ENCODE assay signal across 9 mouse cellular contexts in genomic region chr3:51907113-51907860, GRCm38 (mm10).
A peak's percentile ranks its signal among the peaks of the same experiment; 100 is the strongest.
DNase-seq lines count a peak whose midpoint lies in the region; ATAC-seq and TF ChIP-seq lines count a peak whose summit lies in the region.
"Had no signal": no experiment of that assay in that cellular context is flagged by ENCODE, and none has a peak within 500 bp of the region (broad histone marks: within the 10 kb centered on the region; RNA-seq: fewer than 3 reads in every experiment).

No protein-coding gene starts in this region.

- WGBS in forebrain, embryonic 11.5 days, result 23% methylated on average over 10 of the region's 10 CpGs
- WGBS in forebrain, postnatal 0 days, result 39% methylated on average over 10 of the region's 10 CpGs
- WGBS in kidney, embryonic 16.5 days, result 77% methylated on average over 10 of the region's 10 CpGs
- 54% methylated on average over 10 of the region's 10 CpGs for WGBS in intestine, postnatal 0 days
- WGBS in cerebellum, adult 2 months, result 77% methylated on average over 10 of the region's 10 CpGs

- no peaks in the 10 kb centered on the region for H3K27me3 ChIP-seq in forebrain, embryonic 11.5 days (ENCODE audit: control insufficient read depth, insufficient read depth, low read length)
- no peaks in the 10 kb centered on the region for H3K27me3 ChIP-seq in forebrain, postnatal 0 days (ENCODE audit: insufficient read depth, low read length)
- no peaks in the 10 kb centered on the region for H3K27me3 ChIP-seq in kidney, embryonic 16.5 days (ENCODE audit: insufficient read depth, low read length)
- no peaks in the 10 kb centered on the region for H3K27me3 ChIP-seq in intestine, postnatal 0 days (replicated peaks; ENCODE audit: control insufficient read depth, insufficient read depth, low read length)
- no peaks in the 10 kb centered on the region for H3K27me3 ChIP-seq in cerebellum, adult 2 months (ENCODE audit: control insufficient read depth, insufficient read depth, low read length)

- no peak overlapping the region for H3K9ac ChIP-seq in forebrain, embryonic 11.5 days (ENCODE audit: low read length)
- no peak overlapping the region for H3K9ac ChIP-seq in forebrain, postnatal 0 days
- H3K9ac ChIP-seq in kidney, embryonic 16.5 days (replicated peaks; ENCODE audit: low read length), result no peak overlapping the region
- no peak overlapping the region for H3K9ac ChIP-seq in intestine, postnatal 0 days (ENCODE audit: low read depth, low read length)

- peak; percentile 60 for ATAC-seq in forebrain, embryonic 11.5 days (replicated peaks; ENCODE audit: low FRiP score)
- ATAC-seq in forebrain, postnatal 0 days, result no peak
- peak; percentile 44; the same call in 1 of the 2 replicates for ATAC-seq in kidney, embryonic 16.5 days (ENCODE audit: low FRiP score, low TSS enrichment)
- peak; percentile 28; the same call in 1 of the 2 replicates for ATAC-seq in intestine, postnatal 0 days
- no peak for ATAC-seq in erythroblast, adult 5-6 weeks (replicated peaks; ENCODE audit: low FRiP score, poor library complexity, severe bottlenecking)

- TF ChIP-seq POLR2A in brain, embryonic 14.5 days (IDR thresholded peaks at IDR 0.05; ENCODE audit: borderline replicate concordance, extremely low read depth, insufficient read depth, insufficient read length, poor library complexity, severe bottlenecking), result no peak
- TF ChIP-seq POLR2A in cerebellum, adult 2 months (IDR thresholded peaks at IDR 0.05; ENCODE audit: borderline replicate concordance, insufficient read depth, low read length), result no peak

- H3K9me3 ChIP-seq in forebrain, embryonic 11.5 days (ENCODE audit: control insufficient read depth, low read length), result no peaks in the 10 kb centered on the region
- no peaks in the 10 kb centered on the region for H3K9me3 ChIP-seq in forebrain, postnatal 0 days (ENCODE audit: low read length)
- H3K9me3 ChIP-seq in kidney, embryonic 16.5 days (ENCODE audit: low read length), result no peaks in the 10 kb centered on the region
- no peaks in the 10 kb centered on the region for H3K9me3 ChIP-seq in intestine, postnatal 0 days (ENCODE audit: control insufficient read depth)

- no peak overlapping the region for H3K4me2 ChIP-seq in forebrain, embryonic 11.5 days (ENCODE audit: low read depth, low read length, severe bottlenecking)
- no peak overlapping the region for H3K4me2 ChIP-seq in forebrain, postnatal 0 days (ENCODE audit: low read depth)
- no peak overlapping the region for H3K4me2 ChIP-seq in kidney, embryonic 16.5 days (replicated peaks; ENCODE audit: low read depth, low read length)
- H3K4me2 ChIP-seq in intestine, postnatal 0 days (replicated peaks; ENCODE audit: low read depth), result peak overlapping the region; percentile 49

- DNase-seq in forebrain, embryonic 11.5 days (ENCODE audit: low spot score), result peak; percentile 53
- DNase-seq in forebrain, postnatal 0 days, result no peak
- DNase-seq in kidney, adult 18-20 months, result no peak
- peak; percentile 40 for DNase-seq in brain, embryonic 14.5 days (ENCODE audit: low read depth)
- no peak for DNase-seq in cerebellum, adult 2 months

- H3K36me3 ChIP-seq in forebrain, embryonic 11.5 days (ENCODE audit: control insufficient read depth, insufficient read depth, low read length), result no peaks in the 10 kb centered on the region
- no peaks in the 10 kb centered on the region for H3K36me3 ChIP-seq in forebrain, postnatal 0 days (ENCODE audit: insufficient read depth)
- no peaks in the 10 kb centered on the region for H3K36me3 ChIP-seq in kidney, embryonic 16.5 days (ENCODE audit: insufficient read depth, low read length)
- H3K36me3 ChIP-seq in intestine, postnatal 0 days (ENCODE audit: control insufficient read depth, insufficient read depth), result no peaks in the 10 kb centered on the region

- TF ChIP-seq CTCF in forebrain, postnatal 0 days (IDR thresholded peaks at IDR 0.05; ENCODE audit: low read depth), result no peak
- no peak for TF ChIP-seq CTCF in brain, embryonic 14.5 days (IDR thresholded peaks at IDR 0.05; ENCODE audit: borderline replicate concordance, extremely low read depth, insufficient read depth, insufficient read length)
- no peak for TF ChIP-seq CTCF in intestine, postnatal 0 days (IDR thresholded peaks at IDR 0.05; ENCODE audit: low read depth)
- no peak for TF ChIP-seq CTCF in cerebellum, adult 2 months (IDR thresholded peaks at IDR 0.05; ENCODE audit: borderline replicate concordance, insufficient read depth, low read depth, low read length)

- H3K27ac ChIP-seq in forebrain, embryonic 11.5 days (ENCODE audit: low read depth, low read length), result no peak overlapping the region
- H3K27ac ChIP-seq in forebrain, postnatal 0 days (ENCODE audit: low read depth, low read length), result no peak overlapping the region
- H3K27ac ChIP-seq in kidney, embryonic 16.5 days (ENCODE audit: low read length), result no peak overlapping the region
- no peak overlapping the region for H3K27ac ChIP-seq in intestine, postnatal 0 days (ENCODE audit: low read depth, low read length)
- no peak overlapping the region for H3K27ac ChIP-seq in cerebellum, adult 2 months (ENCODE audit: insufficient read depth, low read length)
- H3K27ac ChIP-seq: kidney, postnatal 0 days had no signal

- no peak overlapping the region for H3K4me3 ChIP-seq in forebrain, embryonic 11.5 days (ENCODE audit: low read depth, low read length)
- H3K4me3 ChIP-seq in forebrain, postnatal 0 days (ENCODE audit: low read depth, low read length), result no peak overlapping the region
- no peak overlapping the region for H3K4me3 ChIP-seq in kidney, embryonic 16.5 days (ENCODE audit: low read length)
- no peak overlapping the region for H3K4me3 ChIP-seq in intestine, postnatal 0 days (ENCODE audit: low read depth, low read length)
- no peak overlapping the region for H3K4me3 ChIP-seq in cerebellum, adult 2 months (replicated peaks; ENCODE audit: insufficient read depth, low read depth, low read length)

- peaks cover 7% of the 10 kb centered on the region; the same call in 1 of the 2 replicates for H3K4me1 ChIP-seq in forebrain, embryonic 11.5 days (replicated peaks; ENCODE audit: control insufficient read depth, insufficient read depth, low read length)
- H3K4me1 ChIP-seq in forebrain, postnatal 0 days (ENCODE audit: insufficient read depth), result no peaks in the 10 kb centered on the region; the same call in 1 of the 2 replicates
- peaks cover 34% of the 10 kb centered on the region for H3K4me1 ChIP-seq in kidney, embryonic 16.5 days (ENCODE audit: insufficient read depth, low read length)
- no peaks in the 10 kb centered on the region for H3K4me1 ChIP-seq in intestine, postnatal 0 days (replicated peaks; ENCODE audit: control insufficient read depth, insufficient read depth, low read length)
- H3K4me1 ChIP-seq in cerebellum, adult 2 months (ENCODE audit: control insufficient read depth, insufficient read depth, low read length), result no peaks in the 10 kb centered on the region

Comparison
In these comparisons a context has a peak if more than half of its experiments do, and no peak if none do; other contexts are left out.
1. ATAC-seq: peak in forebrain, embryonic 11.5 days (single experiment), kidney, embryonic 16.5 days (single experiment) and intestine, postnatal 0 days (single experiment); none in forebrain, postnatal 0 days (single experiment) and erythroblast, adult 5-6 weeks (single experiment).
2. DNase-seq: peak in forebrain, embryonic 11.5 days (single experiment) and brain, embryonic 14.5 days (single experiment); none in forebrain, postnatal 0 days (single experiment), kidney, adult 18-20 months (single experiment) and cerebellum, adult 2 months (0 of 2).